Mouse (Mus musculus) C2C12 (cell line): ENCODE results near the gene Eaf1.

Source experiments
- CEBPB ChIP-seq: IDR thresholded peaks from one replicate; pipeline ENCODE4 v1.6.1; 2011; ENCODE audit warnings: low read depth, mild to moderate bottlenecking, control low read depth, moderate library complexity
- CTCF ChIP-seq: IDR thresholded peaks from one replicate; pipeline ENCODE4 v1.5.1; 2011; ENCODE audit not compliant: control insufficient read depth, insufficient read depth, insufficient read length
- MAX ChIP-seq: IDR thresholded peaks from one replicate; pipeline ENCODE4 v1.6.1; 2011; ENCODE audit warnings: mild to moderate bottlenecking, control low read depth
- MYOD1 ChIP-seq: IDR thresholded peaks from one replicate; pipeline ENCODE4 v1.6.1; 2011; ENCODE audit warnings: low read depth; ENCODE audit not compliant: control insufficient read depth, insufficient read length
- MYOG ChIP-seq: IDR thresholded peaks from one replicate; pipeline ENCODE4 v1.6.1; 2011; ENCODE audit not compliant: control insufficient read depth, insufficient read length; ENCODE audit errors: extremely low read depth

DNA sequence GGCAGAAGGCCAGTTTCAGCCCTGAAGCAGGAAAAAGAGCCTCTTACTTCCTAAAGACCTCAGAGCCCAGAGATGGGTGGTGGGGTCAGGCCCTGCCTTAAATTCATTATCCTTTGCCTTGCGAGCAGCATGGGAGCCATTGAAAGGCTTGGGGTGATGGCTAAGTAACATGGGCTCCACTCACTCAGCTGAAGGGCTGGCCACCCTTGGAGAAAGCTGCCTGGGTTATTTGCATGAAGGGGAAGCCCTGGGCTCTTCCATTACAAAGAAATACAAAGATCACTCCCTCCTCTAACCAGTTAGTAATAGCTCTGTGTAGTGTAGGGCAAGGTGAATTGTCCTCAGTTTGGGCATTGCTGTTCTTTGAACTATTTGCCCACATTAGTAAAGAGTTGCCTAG lies 5.3 kb downstream of the Eaf1 start:
- TF ChIP-seq CTCF = no peak
- TF ChIP-seq MAX = no peak
- no peak for TF ChIP-seq MYOG
- no peak for TF ChIP-seq CEBPB
- no peak for TF ChIP-seq MYOD1
